Mouse (Mus musculus) spleen, postnatal 36 days (tissue): Measurements from ENCODE around the gene Olfr140.

Experiments used
- DNase-seq, 2 experiments: peaks; one replicate each; pipeline ENCODE4 v3.0.0; 2022; ENCODE audit warnings: low spot score in 2 of 2, mixed read lengths in 1 of 2

The Olfr140 gene

DNA sequence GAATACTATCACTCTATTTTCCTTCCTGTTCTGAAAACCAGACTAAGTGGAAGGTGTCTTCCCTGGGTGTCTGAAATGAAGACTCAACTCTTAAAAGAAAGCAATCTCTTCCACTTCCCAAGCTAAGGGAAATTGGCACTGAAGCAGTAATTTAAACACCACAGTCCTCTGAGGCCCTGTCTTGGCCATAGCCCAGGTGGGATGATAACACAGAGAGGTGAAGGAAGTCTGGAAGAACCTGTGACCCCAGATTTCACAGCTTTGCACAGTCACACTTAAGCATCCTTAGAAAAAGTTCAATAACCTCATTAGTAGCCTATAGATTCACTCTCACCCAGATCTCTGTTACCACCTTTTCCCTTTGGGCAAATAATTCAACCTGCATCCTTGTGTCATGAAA, at the start of gene Olfr140:
TSS of gene Olfr140 (minus strand) at position 101 of the 400 bp plus-strand sequence.
- DNase-seq = no peak

DNA sequence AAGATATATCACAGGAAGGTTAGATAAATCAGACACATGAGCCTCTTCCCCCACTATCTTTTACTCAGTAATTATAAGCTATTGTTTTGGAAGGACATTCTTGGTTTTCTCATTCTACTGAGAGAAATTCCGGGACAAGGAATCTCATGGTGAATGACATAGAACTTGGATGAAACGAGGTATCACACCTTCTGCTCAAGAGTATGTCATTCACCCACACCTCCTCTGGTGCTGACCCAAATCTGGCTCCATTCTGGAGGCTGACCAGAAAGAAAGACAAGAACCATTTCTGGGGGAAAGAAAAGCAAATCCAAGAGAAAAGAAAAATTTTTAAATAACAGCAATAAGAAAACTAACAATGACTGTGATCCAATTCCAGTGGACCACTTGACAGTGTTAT, 6.7 kb upstream of the Olfr140 start:
- no peak for DNase-seq

DNA sequence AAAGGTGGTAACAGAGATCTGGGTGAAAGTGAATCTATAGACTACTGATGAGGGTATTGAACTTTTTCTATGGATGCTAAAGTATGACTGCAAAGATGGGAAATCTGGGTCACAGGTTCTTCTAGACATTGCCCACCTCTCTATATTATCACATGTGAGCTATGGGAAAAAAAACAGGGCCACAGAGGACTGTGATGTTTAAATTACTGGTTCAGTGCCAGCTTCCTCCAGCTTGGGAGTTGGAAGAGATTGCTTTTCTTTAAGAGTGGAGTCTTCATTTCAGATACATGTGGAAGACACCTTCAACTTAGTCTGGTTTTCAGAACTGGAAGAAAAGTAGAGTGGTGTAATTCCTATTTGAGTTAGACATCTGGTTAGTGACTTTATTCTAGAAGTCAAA, 28.4 kb downstream of the Olfr140 start, which contains the start of gene Olfr1265:
TSS of gene Olfr1265 (plus strand) at position 301 of the 400 bp plus-strand sequence.
- DNase-seq = no peak

DNA sequence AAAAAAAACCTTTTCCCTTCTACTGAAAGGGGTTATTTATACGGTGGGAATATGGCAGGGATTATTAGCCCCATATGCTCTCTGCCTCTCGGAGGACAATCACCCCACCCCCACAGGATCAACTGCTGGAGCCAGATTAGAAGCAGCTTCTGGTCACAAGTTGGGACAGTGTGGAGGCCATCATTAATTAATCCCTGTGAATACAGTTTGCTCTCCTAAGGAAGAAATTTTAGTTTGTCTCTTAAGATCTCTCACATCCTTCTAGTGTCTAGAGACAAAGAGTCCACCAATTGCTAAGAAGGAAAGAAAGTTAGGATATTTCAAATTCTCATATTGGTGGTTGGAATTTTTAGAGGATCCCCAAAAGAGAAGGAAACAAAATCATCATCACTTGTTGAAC, 37.9 kb downstream of the Olfr140 start, which contains the start of gene Olfr1264:
TSS of gene Olfr1264 (minus strand) at position 101 of the 400 bp plus-strand sequence.
- DNase-seq = no peak

DNA sequence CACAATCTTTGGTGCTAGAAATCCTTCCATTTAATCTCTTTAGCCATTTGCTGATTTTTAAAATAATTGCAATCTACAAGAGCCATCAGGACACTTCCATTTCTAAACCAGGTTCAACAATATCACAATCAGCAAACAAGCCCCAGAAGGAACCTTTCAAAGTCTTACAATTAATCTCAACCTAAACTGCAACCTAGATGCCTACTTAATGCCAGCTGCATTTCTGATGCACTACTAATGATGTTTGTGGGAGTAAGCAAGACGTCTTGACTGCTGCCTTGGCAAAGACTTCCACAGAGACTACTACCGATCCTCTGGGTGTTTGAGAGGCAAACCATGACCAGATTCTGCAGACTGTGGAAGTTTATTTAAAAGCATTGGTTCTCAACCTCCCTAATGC, 51.6 kb downstream of the Olfr140 start, which contains the start of gene Olfr1263:
TSS of gene Olfr1263 (plus strand) at position 301 of the 400 bp plus-strand sequence.
- DNase-seq = no peak

DNA sequence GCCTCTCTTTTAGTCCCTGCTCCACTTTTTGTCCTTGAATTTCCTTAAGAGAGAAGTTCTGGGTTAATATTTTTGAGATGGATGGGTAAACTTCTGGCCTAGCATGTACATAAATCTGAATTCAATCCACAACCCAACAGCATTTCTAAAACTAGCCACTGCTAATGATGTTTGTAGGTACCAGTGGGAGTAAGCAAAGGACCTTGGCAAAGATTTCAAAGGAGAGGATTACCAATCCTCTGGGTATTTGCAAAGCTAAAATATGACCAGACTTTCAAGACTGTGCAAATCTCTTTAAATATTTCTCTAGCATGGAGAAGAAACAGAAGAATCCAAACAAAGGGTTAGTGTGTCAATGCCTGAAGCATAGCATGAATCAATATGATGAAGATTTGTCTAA, 63.5 kb downstream of the Olfr140 start, which contains the start of gene Olfr1262:
TSS of gene Olfr1262 (plus strand) at position 301 of the 400 bp plus-strand sequence.
- DNase-seq = no peak
